Mouse (Mus musculus): ENCODE data around the gene Dusp8.

Gene Dusp8

GRCm38 (mm10) chr7:142086159-142086905 is 9.3 kb downstream of the Dusp8 start:
- no peak for DNase-seq (ENCODE audit: extremely low read depth, low read depth, low spot score)

GRCm38 (mm10) chr7:142084820-142085219 is 10.8 kb downstream of the Dusp8 start:
- no peak for DNase-seq (ENCODE audit: extremely low read depth, low read depth, low spot score)

GRCm38 (mm10) chr7:142084395-142084794 is 11.2 kb downstream of the Dusp8 start:
- DNase-seq (ENCODE audit: extremely low read depth, low read depth, low spot score), result no peak

- no peak for DNase-seq (ENCODE audit: extremely low read depth, low read depth, low spot score)
Observed at GRCm38 (mm10) chr7:142083588-142084317, 11.9 kb downstream of the Dusp8 start.

- no peak for DNase-seq (ENCODE audit: extremely low read depth, low read depth, low spot score)
Observed at GRCm38 (mm10) chr7:142082607-142083006, 13.0 kb downstream of the Dusp8 start.

GRCm38 (mm10) chr7:142082179-142082578 is 13.5 kb downstream of the Dusp8 start:
- DNase-seq (ENCODE audit: extremely low read depth, low read depth, low spot score), result no peak

- DNase-seq (ENCODE audit: extremely low read depth, low read depth, low spot score), result no peak
Observed at GRCm38 (mm10) chr7:142081736-142082135, 13.9 kb downstream of the Dusp8 start.

- DNase-seq (ENCODE audit: extremely low read depth, low read depth, low spot score), result no peak
Observed at GRCm38 (mm10) chr7:142080876-142081275, 14.8 kb downstream of the Dusp8 start.

- DNase-seq (ENCODE audit: extremely low read depth, low read depth, low spot score), result no peak
Observed at GRCm38 (mm10) chr7:142079365-142079764, 16.3 kb downstream of the Dusp8 start.

- DNase-seq (ENCODE audit: extremely low read depth, low read depth, low spot score), result no peak
Observed at GRCm38 (mm10) chr7:142077138-142077537, 18.5 kb downstream of the Dusp8 start.

GRCm38 (mm10) chr7:142074146-142074886 is 21.3 kb downstream of the Dusp8 start:
- no peak for DNase-seq (ENCODE audit: extremely low read depth, low read depth, low spot score)

- DNase-seq (ENCODE audit: extremely low read depth, low read depth, low spot score), result no peak
Observed at GRCm38 (mm10) chr7:142071717-142072116, 23.9 kb downstream of the Dusp8 start.

- DNase-seq (ENCODE audit: extremely low read depth, low read depth, low spot score), result no peak
Observed at GRCm38 (mm10) chr7:142071212-142071578, 24.4 kb downstream of the Dusp8 start.

GRCm38 (mm10) chr7:142070458-142071211 is 25.0 kb downstream of the Dusp8 start:
- no peak for DNase-seq (ENCODE audit: extremely low read depth, low read depth, low spot score)

GRCm38 (mm10) chr7:142068429-142068828 is 27.2 kb downstream of the Dusp8 start:
- DNase-seq (ENCODE audit: extremely low read depth, low read depth, low spot score), result no peak

GRCm38 (mm10) chr7:142060931-142061565 is 34.6 kb downstream of the Dusp8 start, which contains the start of gene Mob2:
TSS of gene Mob2 (minus strand) at chr7:142061065.
- no peak for DNase-seq (ENCODE audit: extremely low read depth, low read depth, low spot score)

- DNase-seq (ENCODE audit: extremely low read depth, low read depth, low spot score), result no peak
Observed at GRCm38 (mm10) chr7:142060185-142060930, 35.3 kb downstream of the Dusp8 start.

GRCm38 (mm10) chr7:142059024-142059423 is 36.6 kb downstream of the Dusp8 start:
- DNase-seq (ENCODE audit: extremely low read depth, low read depth, low spot score), result no peak

- DNase-seq (ENCODE audit: extremely low read depth, low read depth, low spot score), result no peak
Observed at GRCm38 (mm10) chr7:142057121-142057520, 38.5 kb downstream of the Dusp8 start.

GRCm38 (mm10) chr7:142056601-142057061 is 39.0 kb downstream of the Dusp8 start:
- DNase-seq (ENCODE audit: extremely low read depth, low read depth, low spot score), result no peak
